Mouse (Mus musculus): ENCODE measurements around the gene Mllt1. TPM values are rescaled to one million over a fixed set of nuclear protein-coding genes. Genes with fewer than 3 reads are reported as not detected.

Gene Mllt1
- polyA plus RNA-seq, 1 experiment from 2014 or later = 20.4 TPM

- 0 out of 2 replicates have a peak, but pooled peaks have one; percentile 41 for ATAC-seq (ENCODE audit: insufficient number of reproducible peaks, insufficient read depth, low FRiP score, low read depth)
- Histone ChIP-seq H3K9ac (ENCODE audit: low read length) (no peak overlapping the region), H3K4me1 (ENCODE audit: control insufficient read depth in 2 of 2, insufficient read depth in 2 of 2, low read length in 2 of 2) (no peaks in the 10 kb centered on the region), H3K9me3 (ENCODE audit: control insufficient read depth, low read length) (no peaks in the 10 kb centered on the region), H3K27ac (replicated peaks in 1 of 2; ENCODE audit: control insufficient read depth in 1 of 2, insufficient read depth in 1 of 2, low read depth in 2 of 2, low read length in 2 of 2) (no peak overlapping the region), H3K4me3 (ENCODE audit: control insufficient read depth in 1 of 2, insufficient read depth in 1 of 2, low read depth in 1 of 2, low read length in 2 of 2) (no peak overlapping the region), H3K4me2 (ENCODE audit: low read length) (no peak overlapping the region), H3K27me3 (ENCODE audit: control insufficient read depth, insufficient read depth, low read length) (no peaks in the 10 kb centered on the region), H3K36me3 (ENCODE audit: control insufficient read depth, insufficient read depth, low read length) (peaks cover 96% of the 10 kb centered on the region)
- WGBS = 80% methylated on average over 7 of the region's 7 CpGs
Observed at GRCm38 (mm10) chr17:56897630-56898195, 37.5 kb downstream of the Mllt1 start.

- Histone ChIP-seq H3K27me3 (ENCODE audit: control insufficient read depth, insufficient read depth, low read length) (no peaks in the 10 kb centered on the region), H3K4me1 (ENCODE audit: control insufficient read depth in 2 of 2, insufficient read depth in 2 of 2, low read length in 2 of 2) (no peaks in the 10 kb centered on the region), H3K4me2 (ENCODE audit: low read length) (no peak overlapping the region), H3K36me3 (ENCODE audit: control insufficient read depth, insufficient read depth, low read length) (peaks cover 96% of the 10 kb centered on the region), H3K27ac (replicated peaks in 1 of 2; ENCODE audit: control insufficient read depth in 1 of 2, insufficient read depth in 1 of 2, low read depth in 2 of 2, low read length in 2 of 2) (no peak overlapping the region), H3K9me3 (ENCODE audit: control insufficient read depth, low read length) (no peaks in the 10 kb centered on the region), H3K9ac (ENCODE audit: low read length) (no peak overlapping the region), H3K4me3 (ENCODE audit: control insufficient read depth in 1 of 2, insufficient read depth in 1 of 2, low read depth in 1 of 2, low read length in 2 of 2) (no peak overlapping the region)
- no peak for ATAC-seq (ENCODE audit: insufficient number of reproducible peaks, insufficient read depth, low FRiP score, low read depth)
- WGBS = 89% methylated on average over 6 of the region's 6 CpGs
Observed at GRCm38 (mm10) chr17:56896513-56897129, 38.6 kb downstream of the Mllt1 start.

DNA sequence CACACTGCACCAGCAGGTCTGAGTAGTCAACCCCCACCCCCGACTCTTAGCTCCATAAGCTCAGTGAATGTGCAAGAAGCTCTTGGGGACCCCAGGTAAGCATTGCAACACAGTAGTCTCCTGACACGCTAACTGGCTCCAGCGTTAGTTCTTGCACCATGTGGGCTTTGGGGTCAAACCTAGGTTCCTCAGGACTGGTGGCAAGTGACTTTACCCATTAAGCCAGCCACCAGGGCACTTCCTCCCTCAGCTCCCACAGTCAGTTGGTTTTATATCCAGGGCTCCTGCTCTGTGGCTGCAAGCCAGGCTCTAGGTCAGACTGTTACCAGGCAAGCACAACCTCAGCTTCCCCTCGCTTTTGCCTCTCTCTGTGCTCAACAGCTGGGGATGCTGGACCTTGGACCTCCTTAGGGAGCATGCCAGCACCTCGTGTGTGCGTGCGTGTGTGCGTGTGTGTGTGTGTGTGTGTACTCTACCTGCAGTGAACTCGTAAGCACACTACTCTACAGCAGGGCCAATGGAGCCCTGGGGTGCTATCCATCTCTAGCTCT lies 39.8 kb downstream of the Mllt1 start:
- Histone ChIP-seq H3K4me1 (ENCODE audit: control insufficient read depth in 2 of 2, insufficient read depth in 2 of 2, low read length in 2 of 2) (no peaks in the 10 kb centered on the region), H3K9ac (ENCODE audit: low read length) (no peak overlapping the region), H3K4me3 (ENCODE audit: control insufficient read depth in 1 of 2, insufficient read depth in 1 of 2, low read depth in 1 of 2, low read length in 2 of 2) (no peak overlapping the region), H3K36me3 (ENCODE audit: control insufficient read depth, insufficient read depth, low read length) (peaks cover 95% of the 10 kb centered on the region), H3K27me3 (ENCODE audit: control insufficient read depth, insufficient read depth, low read length) (no peaks in the 10 kb centered on the region), H3K27ac (replicated peaks in 1 of 2; ENCODE audit: control insufficient read depth in 1 of 2, insufficient read depth in 1 of 2, low read depth in 2 of 2, low read length in 2 of 2) (no peak overlapping the region), H3K4me2 (ENCODE audit: low read length) (no peak overlapping the region), H3K9me3 (ENCODE audit: control insufficient read depth, low read length) (no peaks in the 10 kb centered on the region)
- 91% methylated on average over 9 of the region's 9 CpGs for WGBS
- ATAC-seq (ENCODE audit: insufficient number of reproducible peaks, insufficient read depth, low FRiP score, low read depth) = no peak

DNA sequence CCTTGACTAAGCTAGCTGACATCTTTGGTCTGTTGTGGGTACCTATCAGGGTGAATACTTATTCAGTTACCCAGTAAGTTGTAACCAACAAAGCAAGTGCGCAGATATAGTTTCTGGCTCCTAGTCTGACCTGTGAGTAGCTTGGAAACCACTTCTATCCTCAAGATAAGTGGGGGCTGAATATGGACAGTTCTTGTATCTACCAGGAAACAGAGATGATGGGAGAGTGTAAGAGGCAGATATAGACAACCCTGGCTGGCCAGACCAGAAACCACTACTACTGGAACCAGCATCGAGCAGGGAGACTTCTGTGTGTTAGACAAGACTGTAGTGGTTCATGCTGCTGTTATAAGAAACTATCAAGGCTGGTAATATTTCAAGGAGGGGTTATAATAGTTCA lies 45.2 kb downstream of the Mllt1 start:
- no peak overlapping the region for H3K9ac ChIP-seq (ENCODE audit: low read length)
- 87% methylated on average over 2 of the region's 2 CpGs for WGBS
- H3K9me3 ChIP-seq (ENCODE audit: control insufficient read depth, low read length) = peaks cover 7% of the 10 kb centered on the region
- no peaks in the 10 kb centered on the region for H3K4me1 ChIP-seq (ENCODE audit: control insufficient read depth in 2 of 2, insufficient read depth in 2 of 2, low read length in 2 of 2)
- no peaks in the 10 kb centered on the region for H3K27me3 ChIP-seq (ENCODE audit: control insufficient read depth, insufficient read depth, low read length)
- H3K4me3 ChIP-seq (ENCODE audit: control insufficient read depth in 1 of 2, insufficient read depth in 1 of 2, low read depth in 1 of 2, low read length in 2 of 2) = no peak overlapping the region
- H3K36me3 ChIP-seq (ENCODE audit: control insufficient read depth, insufficient read depth, low read length) = peaks cover 54% of the 10 kb centered on the region
- no peak for ATAC-seq (ENCODE audit: insufficient number of reproducible peaks, insufficient read depth, low FRiP score, low read depth)
- no peak overlapping the region for H3K27ac ChIP-seq (replicated peaks in 1 of 2; ENCODE audit: control insufficient read depth in 1 of 2, insufficient read depth in 1 of 2, low read depth in 2 of 2, low read length in 2 of 2)
- H3K4me2 ChIP-seq (ENCODE audit: low read length) = no peak overlapping the region

- Histone ChIP-seq H3K4me2 (ENCODE audit: low read length) (no peak overlapping the region), H3K4me3 (ENCODE audit: control insufficient read depth in 1 of 2, insufficient read depth in 1 of 2, low read depth in 1 of 2, low read length in 2 of 2) (no peak overlapping the region), H3K9me3 (ENCODE audit: control insufficient read depth, low read length) (peaks cover 7% of the 10 kb centered on the region), H3K27me3 (ENCODE audit: control insufficient read depth, insufficient read depth, low read length) (no peaks in the 10 kb centered on the region), H3K9ac (ENCODE audit: low read length) (no peak overlapping the region), H3K27ac (replicated peaks in 1 of 2; ENCODE audit: control insufficient read depth in 1 of 2, insufficient read depth in 1 of 2, low read depth in 2 of 2, low read length in 2 of 2) (no peak overlapping the region), H3K36me3 (ENCODE audit: control insufficient read depth, insufficient read depth, low read length) (peaks cover 34% of the 10 kb centered on the region), H3K4me1 (ENCODE audit: control insufficient read depth in 2 of 2, insufficient read depth in 2 of 2, low read length in 2 of 2) (peaks cover 14 to 19% of the 10 kb centered on the region in 2 experiments; a peak in 3 of 4 replicates)
- ATAC-seq (ENCODE audit: insufficient number of reproducible peaks, insufficient read depth, low FRiP score, low read depth) = no peak
- WGBS = 91% methylated on average over 2 of the region's 3 CpGs
Observed at GRCm38 (mm10) chr17:56888050-56888449, 47.2 kb downstream of the Mllt1 start.

- 87% methylated on average over 17 of the region's 17 CpGs for WGBS
- 0 out of 2 replicates have a peak, but pooled peaks cover 7% of the 10 kb centered on the region for H3K36me3 ChIP-seq (ENCODE audit: control insufficient read depth, insufficient read depth, low read length)
- peaks cover 7% of the 10 kb centered on the region for H3K9me3 ChIP-seq (ENCODE audit: control insufficient read depth, low read length)
- no peak for ATAC-seq (ENCODE audit: insufficient number of reproducible peaks, insufficient read depth, low FRiP score, low read depth)
- peaks cover 15 to 22% of the 10 kb centered on the region in 2 experiments; a peak in 3 of 4 replicates for H3K4me1 ChIP-seq (ENCODE audit: control insufficient read depth in 2 of 2, insufficient read depth in 2 of 2, low read length in 2 of 2)
- H3K9ac ChIP-seq (ENCODE audit: low read length) = no peak overlapping the region
- no peak overlapping the region for H3K4me3 ChIP-seq (ENCODE audit: control insufficient read depth in 1 of 2, insufficient read depth in 1 of 2, low read depth in 1 of 2, low read length in 2 of 2)
- no peak overlapping the region for H3K4me2 ChIP-seq (ENCODE audit: low read length)
- H3K27me3 ChIP-seq (ENCODE audit: control insufficient read depth, insufficient read depth, low read length) = no peaks in the 10 kb centered on the region
- no peak overlapping the region for H3K27ac ChIP-seq (replicated peaks in 1 of 2; ENCODE audit: control insufficient read depth in 1 of 2, insufficient read depth in 1 of 2, low read depth in 2 of 2, low read length in 2 of 2)
Observed at GRCm38 (mm10) chr17:56884809-56885208, 50.4 kb downstream of the Mllt1 start.

- WGBS = 28% methylated on average over 5 of the region's 5 CpGs
- ATAC-seq (ENCODE audit: insufficient number of reproducible peaks, insufficient read depth, low FRiP score, low read depth) = peak; percentile 28; the same call in 1 of the 2 replicates
- no peak overlapping the region; a peak in 1 of 4 replicates for H3K27ac ChIP-seq (replicated peaks in 1 of 2; ENCODE audit: control insufficient read depth in 1 of 2, insufficient read depth in 1 of 2, low read depth in 2 of 2, low read length in 2 of 2)
- H3K4me2 ChIP-seq (ENCODE audit: low read length) = peak overlapping the region; percentile 58; the same call in 1 of the 2 replicates
- H3K36me3 ChIP-seq (ENCODE audit: control insufficient read depth, insufficient read depth, low read length) = 0 out of 2 replicates have a peak, but pooled peaks cover 4% of the 10 kb centered on the region
- H3K9me3 ChIP-seq (ENCODE audit: control insufficient read depth, low read length) = peaks cover 7% of the 10 kb centered on the region
- no peaks in the 10 kb centered on the region for H3K27me3 ChIP-seq (ENCODE audit: control insufficient read depth, insufficient read depth, low read length)
- no peak overlapping the region for H3K4me3 ChIP-seq (ENCODE audit: control insufficient read depth in 1 of 2, insufficient read depth in 1 of 2, low read depth in 1 of 2, low read length in 2 of 2)
- peaks cover 15 to 22% of the 10 kb centered on the region in 2 experiments; a peak in 3 of 4 replicates for H3K4me1 ChIP-seq (ENCODE audit: control insufficient read depth in 2 of 2, insufficient read depth in 2 of 2, low read length in 2 of 2)
- H3K9ac ChIP-seq (ENCODE audit: low read length) = no peak overlapping the region
Observed at GRCm38 (mm10) chr17:56884331-56884730, 50.9 kb downstream of the Mllt1 start.

All from heart, embryonic 14.5 days (tissue).